Mouse (Mus musculus) cerebellum, adult 18-20 months (tissue): ENCODE measurements around the gene Xpo5.

ENCODE experiments used
- DNase-seq, 2 experiments: peaks; one replicate each; pipeline ENCODE4 v3.0.0; 2021

Gene Xpo5

GRCm38 (mm10) chr17:46202421-46203071 is at the start of gene Xpo5, which contains the start of gene Polh:
TSS of gene Xpo5 (plus strand) at chr17:46202782.
TSS of gene Polh (minus strand) at chr17:46202645.
- DNase-seq = peak; percentile 89 to 96

- DNase-seq = peak; percentile 84 to 89
Observed at GRCm38 (mm10) chr17:46152847-46153782, 49.5 kb upstream of the Xpo5 start, which contains the start of gene Mad2l1bp. TSS of gene Mad2l1bp (minus strand) at chr17:46153553.

GRCm38 (mm10) chr17:46154336-46154735 is 48.2 kb upstream of the Xpo5 start:
- no peak for DNase-seq

- no peak for DNase-seq
Observed at GRCm38 (mm10) chr17:46156680-46157079, 45.9 kb upstream of the Xpo5 start.

GRCm38 (mm10) chr17:46157131-46157530 is 45.5 kb upstream of the Xpo5 start:
- no peak for DNase-seq

- DNase-seq = no peak
Observed at GRCm38 (mm10) chr17:46159236-46159635, 43.3 kb upstream of the Xpo5 start.

- peak; percentile 84 for DNase-seq
Observed at GRCm38 (mm10) chr17:46160090-46160662, 42.4 kb upstream of the Xpo5 start.

GRCm38 (mm10) chr17:46160686-46161085 is 41.9 kb upstream of the Xpo5 start, which contains the start of gene Gtpbp2:
TSS of gene Gtpbp2 (plus strand) at chr17:46161032.
- peak; percentile 95 to 99 for DNase-seq

- DNase-seq = no peak
Observed at GRCm38 (mm10) chr17:46161179-46161578, 41.4 kb upstream of the Xpo5 start.

- no peak for DNase-seq
Observed at GRCm38 (mm10) chr17:46161710-46162109, 40.9 kb upstream of the Xpo5 start.

- DNase-seq = no peak
Observed at GRCm38 (mm10) chr17:46162551-46162950, 40.0 kb upstream of the Xpo5 start.

GRCm38 (mm10) chr17:46162951-46163421 is 39.6 kb upstream of the Xpo5 start:
- no peak for DNase-seq

- DNase-seq = no peak
Observed at GRCm38 (mm10) chr17:46164301-46164700, 38.3 kb upstream of the Xpo5 start.

- no peak for DNase-seq
Observed at GRCm38 (mm10) chr17:46164791-46165190, 37.8 kb upstream of the Xpo5 start.

- DNase-seq = no peak
Observed at GRCm38 (mm10) chr17:46165460-46165859, 37.1 kb upstream of the Xpo5 start.

GRCm38 (mm10) chr17:46166270-46166669 is 36.3 kb upstream of the Xpo5 start:
- no peak for DNase-seq

GRCm38 (mm10) chr17:46167014-46167413 is 35.6 kb upstream of the Xpo5 start:
- DNase-seq = no peak

GRCm38 (mm10) chr17:46168318-46168717 is 34.3 kb upstream of the Xpo5 start:
- DNase-seq = no peak

- no peak for DNase-seq
Observed at GRCm38 (mm10) chr17:46168768-46169167, 33.8 kb upstream of the Xpo5 start.

- peak in 1 of 2 experiments; percentile 24 for DNase-seq
Observed at GRCm38 (mm10) chr17:46170538-46170937, 32.0 kb upstream of the Xpo5 start.

- DNase-seq = no peak
Observed at GRCm38 (mm10) chr17:46182273-46182672, 20.3 kb upstream of the Xpo5 start.

GRCm38 (mm10) chr17:46188829-46189228 is 13.8 kb upstream of the Xpo5 start:
- no peak for DNase-seq

GRCm38 (mm10) chr17:46201151-46201550 is 1.4 kb upstream of the Xpo5 start:
- DNase-seq = no peak
